Mouse (Mus musculus) ES-Bruce4 (cell line): Measurements from ENCODE around the gene Caskin2. TPM values are rescaled to one million over a fixed set of nuclear protein-coding genes. Genes with fewer than 3 reads are reported as not detected.

Source experiments
- H3K27ac ChIP-seq: 2 replicates; pipeline ENCODE4 v1.5.1; 2012; ENCODE audit warnings: low read length, inconsistent platforms; ENCODE audit not compliant: insufficient read depth
- H3K27me3 ChIP-seq: 2 replicates; pipeline ENCODE4 v1.6.1; 2012; ENCODE audit warnings: mild to moderate bottlenecking, low read length, inconsistent platforms; ENCODE audit not compliant: control insufficient read depth, poor library complexity, insufficient read depth, severe bottlenecking
- H3K36me3 ChIP-seq: 2 replicates; pipeline ENCODE4 v1.6.1; 2012; ENCODE audit warnings: inconsistent platforms, mild to moderate bottlenecking, low read length, moderate library complexity; ENCODE audit not compliant: control insufficient read depth, poor library complexity, insufficient read depth, severe bottlenecking
- H3K4me1 ChIP-seq: one replicate; pipeline ENCODE4 v1.8.1; 2011; ENCODE audit warnings: low read length; ENCODE audit not compliant: control insufficient read depth, insufficient read depth
- H3K4me3 ChIP-seq: 2 replicates; pipeline ENCODE4 v1.5.1; 2011; ENCODE audit warnings: low read depth, mild to moderate bottlenecking, low read length
- H3K9ac ChIP-seq: 2 replicates; pipeline ENCODE4 v1.6.1; 2012; ENCODE audit warnings: low read depth, mild to moderate bottlenecking, inconsistent platforms; ENCODE audit not compliant: poor library complexity, severe bottlenecking
- H3K9me3 ChIP-seq: replicated peaks from 2 replicates; pipeline ENCODE4 v1.6.1; 2012; ENCODE audit warnings: mild to moderate bottlenecking, low read length, inconsistent platforms; ENCODE audit not compliant: control insufficient read depth, poor library complexity, insufficient read depth, severe bottlenecking
- CTCF ChIP-seq: IDR thresholded peaks from one replicate; pipeline ENCODE4 v1.8.1; 2011; ENCODE audit warnings: low read depth, low read length
- EP300 ChIP-seq: IDR thresholded peaks from 2 replicates; pipeline ENCODE4 v1.6.1; 2011; ENCODE audit warnings: low read depth, low read length; ENCODE audit not compliant: insufficient read depth
- POLR2A ChIP-seq: IDR thresholded peaks from one replicate; pipeline ENCODE4 v1.8.1; 2011; ENCODE audit warnings: low read length; ENCODE audit not compliant: insufficient read depth
- polyA plus RNA-seq: library from polyadenylated mRNA; stranded (reverse); fragments of >200 nt; gene quantifications from 2 replicates; pipeline ENCODE4 v1.2.4, GENCODE M21; 2011; ENCODE audit warnings: low read depth; ENCODE audit not compliant: missing spikeins, insufficient read depth, insufficient read length

The Caskin2 gene
- polyA plus RNA-seq, 1 experiment = 12.1 TPM

DNA sequence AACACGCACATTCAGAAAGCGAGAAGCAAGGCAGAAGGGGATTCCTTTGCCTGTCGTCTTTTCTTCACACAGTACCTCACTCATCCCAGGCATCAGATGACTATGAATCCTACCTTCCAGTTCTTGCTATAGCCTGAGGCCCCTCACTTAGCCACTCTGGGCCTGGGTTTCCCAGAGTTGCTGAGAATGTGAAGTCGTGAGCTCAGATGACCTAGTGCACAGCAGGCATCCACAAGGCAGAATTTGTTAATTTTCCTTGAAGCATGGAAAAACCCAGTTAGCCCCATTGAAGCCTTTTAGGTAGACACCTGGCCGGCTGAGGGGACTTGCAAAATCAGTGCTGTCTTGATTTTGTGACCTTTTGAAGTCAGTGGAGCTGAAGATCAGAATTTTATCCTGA lies 13.0 kb upstream of the Caskin2 start:
- TF ChIP-seq CTCF = no peak
- TF ChIP-seq POLR2A = no peak
- TF ChIP-seq EP300 = no peak
- Histone ChIP-seq H3K27ac (peak overlapping the region; percentile 15; the same call in 1 of the 2 replicates), H3K36me3 (no peaks in the 10 kb centered on the region), H3K9me3 (no peaks in the 10 kb centered on the region), H3K9ac (no peak overlapping the region), H3K27me3 (no peaks in the 10 kb centered on the region), H3K4me1 (peaks cover 9% of the 10 kb centered on the region), H3K4me3 (no peak overlapping the region)

DNA sequence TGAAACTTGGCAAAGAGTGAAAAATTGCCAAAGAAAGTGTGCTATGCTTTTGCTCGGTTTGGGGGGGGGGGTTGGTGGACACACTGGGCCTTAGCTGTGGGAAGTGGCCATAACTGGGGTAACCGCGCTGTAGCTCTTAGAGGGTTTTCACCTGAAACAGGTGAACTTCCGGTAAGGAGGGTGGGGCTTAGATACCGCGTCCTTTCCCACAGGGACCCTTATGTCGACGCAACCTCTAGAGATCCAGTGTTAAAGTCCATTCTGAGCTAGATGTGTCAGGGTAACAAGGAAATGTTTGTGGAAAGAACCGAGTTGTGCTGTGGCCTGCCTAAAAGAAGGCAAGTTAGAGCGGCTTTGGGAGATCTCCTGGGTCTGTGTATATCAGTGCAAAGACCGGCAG lies 11.4 kb upstream of the Caskin2 start:
- TF ChIP-seq CTCF = no peak
- Histone ChIP-seq H3K9ac (peak overlapping the region; percentile 85), H3K36me3 (peaks cover 8% of the 10 kb centered on the region; the same call in 1 of the 2 replicates), H3K4me3 (peak overlapping the region; percentile 90), H3K4me1 (peaks cover 6% of the 10 kb centered on the region), H3K27me3 (no peaks in the 10 kb centered on the region), H3K9me3 (no peaks in the 10 kb centered on the region), H3K27ac (no peak overlapping the region)

- peaks cover 8% of the 10 kb centered on the region; the same call in 1 of the 2 replicates for H3K36me3 ChIP-seq
- peaks cover 3% of the 10 kb centered on the region for H3K4me1 ChIP-seq
- H3K9ac ChIP-seq = peak within 1 kb of the TSS; percentile 85
- TF ChIP-seq EP300 = no peak
- no peak for TF ChIP-seq CTCF
- TF ChIP-seq POLR2A = peak; percentile 55
- H3K9me3 ChIP-seq = no peaks in the 10 kb centered on the region
- H3K27me3 ChIP-seq = no peaks in the 10 kb centered on the region
- peak within 1 kb of the TSS; percentile 90 for H3K4me3 ChIP-seq
- H3K27ac ChIP-seq = no peak within 1 kb of the TSS
Measured at GRCm38 (mm10) chr11:115823774-115824740, 10.6 kb upstream of the Caskin2 start, which contains the start of gene Llgl2. Gene Llgl2, plus strand, starts transcription at chr11:115824049.

GRCm38 (mm10) chr11:115821001-115821400 lies 7.6 kb upstream of the Caskin2 start:
- no peak overlapping the region for H3K27ac ChIP-seq
- no peaks in the 10 kb centered on the region for H3K27me3 ChIP-seq
- TF ChIP-seq EP300 (no peak), CTCF (no peak), POLR2A (no peak)
- no peak overlapping the region for H3K9ac ChIP-seq
- H3K9me3 ChIP-seq = no peaks in the 10 kb centered on the region
- peaks cover 10% of the 10 kb centered on the region; the same call in 1 of the 2 replicates for H3K36me3 ChIP-seq
- no peaks in the 10 kb centered on the region for H3K4me1 ChIP-seq
- H3K4me3 ChIP-seq = no peak overlapping the region

DNA sequence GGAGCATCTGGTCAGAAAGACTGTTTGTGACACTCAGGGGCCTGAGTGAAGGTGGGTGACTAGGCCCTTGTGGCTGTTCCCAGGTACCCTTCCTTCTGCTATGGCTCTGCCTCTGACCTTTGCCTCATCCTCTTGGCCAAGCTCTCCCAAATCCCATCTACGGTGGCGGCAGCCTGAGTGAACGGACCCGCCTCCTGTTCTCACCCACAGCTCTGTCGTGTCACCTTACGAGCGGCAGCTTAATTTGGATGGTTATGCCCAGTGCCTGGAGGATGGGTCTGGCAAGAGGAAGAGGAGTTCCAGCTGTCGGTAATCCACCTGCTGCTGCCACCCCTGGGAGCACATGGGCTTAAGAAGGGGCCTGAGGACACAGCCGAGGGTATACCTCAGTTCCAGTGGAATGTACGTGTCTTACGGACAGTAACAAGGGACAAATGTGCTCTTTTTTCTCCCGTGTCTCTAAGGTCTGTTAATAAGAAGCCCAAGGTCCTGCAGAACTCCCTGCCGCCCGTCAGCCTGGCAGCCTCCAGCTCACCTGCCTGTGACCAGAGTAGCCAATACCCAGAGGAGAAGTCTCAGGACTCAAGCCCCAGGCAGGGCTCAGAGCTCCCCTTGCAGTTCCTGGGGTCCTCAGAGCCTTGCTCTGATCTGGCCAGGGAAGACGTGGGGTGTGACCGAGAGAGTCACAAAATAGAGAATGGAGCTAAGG lies 6.6 kb upstream of the Caskin2 start:
- no peaks in the 10 kb centered on the region for H3K9me3 ChIP-seq
- no peaks in the 10 kb centered on the region for H3K27me3 ChIP-seq
- TF ChIP-seq POLR2A = no peak
- no peak for TF ChIP-seq EP300
- TF ChIP-seq CTCF = no peak
- no peak overlapping the region for H3K4me3 ChIP-seq
- H3K9ac ChIP-seq = no peak overlapping the region
- H3K4me1 ChIP-seq = no peaks in the 10 kb centered on the region
- no peak overlapping the region for H3K27ac ChIP-seq
- peaks cover 10% of the 10 kb centered on the region; the same call in 1 of the 2 replicates for H3K36me3 ChIP-seq

DNA sequence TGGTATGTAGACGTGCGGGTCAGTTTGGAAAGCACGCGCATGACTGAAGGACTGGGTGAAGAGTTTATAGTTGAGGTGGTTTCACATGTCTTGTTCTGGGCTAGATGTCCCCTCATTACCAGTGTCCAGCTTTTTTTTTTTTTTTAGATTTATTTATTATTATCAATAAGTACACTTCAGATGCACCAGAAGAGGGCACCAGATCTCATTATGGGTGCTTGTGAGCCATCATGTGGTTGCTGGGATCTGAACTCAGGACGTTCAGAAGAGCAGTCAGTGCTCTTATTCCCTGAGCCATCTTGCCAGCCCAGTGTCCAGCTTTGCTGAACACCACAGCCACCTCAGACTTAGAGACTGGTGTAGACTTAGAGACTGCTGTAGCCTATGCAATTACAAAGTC lies 3.9 kb upstream of the Caskin2 start:
- Histone ChIP-seq H3K27ac (no peak overlapping the region), H3K9me3 (no peaks in the 10 kb centered on the region), H3K9ac (no peak overlapping the region), H3K4me1 (no peaks in the 10 kb centered on the region), H3K36me3 (peaks cover 10% of the 10 kb centered on the region; the same call in 1 of the 2 replicates), H3K4me3 (no peak overlapping the region), H3K27me3 (no peaks in the 10 kb centered on the region)
- no peak for TF ChIP-seq CTCF
- TF ChIP-seq POLR2A = no peak
- TF ChIP-seq EP300 = no peak
